Mouse (Mus musculus) left cerebral cortex, postnatal 36 days (tissue): ENCODE measurements around the gene Fam196b. TPM values are rescaled to one million over a fixed set of nuclear protein-coding genes. Genes with fewer than 3 reads are reported as not detected.
A peak's percentile ranks its signal among the peaks of the same experiment; 100 is the strongest.

Source experiments
- DNase-seq, 2 experiments: peaks; one replicate each; pipeline ENCODE4 v3.0.0; 2021 to 2022; ENCODE audit warnings: low spot score in 2 of 2, mixed read lengths in 1 of 2
- intact Hi-C: fragments of 180-260 bp; cut with DNase I; formaldehyde crosslinking; loops from one replicate; pipeline ENCODE4 v1.15.1; 2025
- total RNA-seq, 2 experiments: library from RNA; stranded (reverse); gene quantifications; 2 replicates each; pipeline ENCODE4 v1.2.3; 2021

The Fam196b gene
- total RNA-seq, 2 experiments from 2014 or later, result 1.4 to 1.6 TPM

DNA sequence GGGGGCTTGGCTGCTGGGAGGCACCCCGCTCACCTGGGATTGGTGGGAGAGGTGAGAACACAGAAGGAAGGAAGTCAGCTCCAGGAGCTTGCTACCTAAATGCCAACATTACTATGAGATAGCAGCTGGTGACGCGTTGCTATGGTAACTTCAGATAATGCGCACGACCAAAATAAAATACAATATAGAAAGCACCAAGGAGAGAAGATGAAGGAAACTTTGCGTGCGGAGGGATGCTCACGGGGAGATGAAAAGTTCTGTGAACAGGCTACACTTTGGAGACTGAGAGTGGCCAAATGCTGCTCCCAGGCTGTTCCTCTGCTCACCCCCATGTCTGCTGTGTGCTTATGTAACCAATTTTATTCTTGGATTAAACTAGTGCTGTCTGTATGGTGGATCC lies 2.4 kb downstream of the Fam196b start:
- peak; percentile 15 to 23 for DNase-seq
- intact Hi-C loops, result loop anchor here (5.0 kb wide), 1 partner anchor 105 kb away; no protein-coding TSS in a partner anchor

DNA sequence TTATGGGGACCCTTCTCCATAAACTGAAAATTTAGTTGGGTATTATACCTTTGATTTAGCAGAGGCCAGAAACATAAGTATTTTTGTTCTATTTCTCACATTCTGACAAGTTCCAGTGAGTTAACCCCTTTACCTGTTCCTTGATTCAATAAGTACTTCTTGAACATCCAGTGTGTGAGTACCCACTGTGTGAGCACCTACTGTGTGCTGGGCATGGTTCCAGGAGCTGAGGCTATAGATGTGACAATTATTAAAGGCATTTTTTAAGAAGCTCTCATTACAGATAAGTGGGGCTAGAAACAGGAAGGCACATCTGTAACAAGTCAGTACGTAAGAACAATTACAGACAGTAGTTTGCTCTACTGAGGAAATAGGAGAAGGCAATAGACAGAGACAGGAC lies 4.7 kb downstream of the Fam196b start:
- intact Hi-C loops, result loop anchor here (5.0 kb wide), 1 partner anchor 103 kb away; no protein-coding TSS in a partner anchor
- no peak for DNase-seq

DNA sequence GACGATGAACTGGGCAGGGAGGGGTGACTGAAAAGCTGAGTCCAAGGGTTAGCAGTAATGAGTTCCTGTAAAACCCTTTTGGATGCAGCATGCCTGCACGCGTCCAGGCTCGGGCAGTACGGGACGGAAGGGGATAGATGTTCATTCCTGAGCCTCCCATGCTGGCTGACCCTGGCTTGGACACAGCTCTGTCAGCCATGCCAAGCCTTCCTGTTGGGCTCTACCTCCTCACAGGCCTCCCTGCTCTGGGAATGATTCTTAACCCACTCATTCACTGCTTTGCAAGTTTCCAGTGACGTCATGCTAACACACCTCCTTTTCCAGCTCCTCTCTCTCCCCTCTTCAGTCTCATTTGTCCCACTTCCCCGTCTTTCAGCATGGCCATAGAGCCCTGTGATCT lies 9.0 kb downstream of the Fam196b start:
- intact Hi-C loops, result no loop called here
- DNase-seq, result no peak

DNA sequence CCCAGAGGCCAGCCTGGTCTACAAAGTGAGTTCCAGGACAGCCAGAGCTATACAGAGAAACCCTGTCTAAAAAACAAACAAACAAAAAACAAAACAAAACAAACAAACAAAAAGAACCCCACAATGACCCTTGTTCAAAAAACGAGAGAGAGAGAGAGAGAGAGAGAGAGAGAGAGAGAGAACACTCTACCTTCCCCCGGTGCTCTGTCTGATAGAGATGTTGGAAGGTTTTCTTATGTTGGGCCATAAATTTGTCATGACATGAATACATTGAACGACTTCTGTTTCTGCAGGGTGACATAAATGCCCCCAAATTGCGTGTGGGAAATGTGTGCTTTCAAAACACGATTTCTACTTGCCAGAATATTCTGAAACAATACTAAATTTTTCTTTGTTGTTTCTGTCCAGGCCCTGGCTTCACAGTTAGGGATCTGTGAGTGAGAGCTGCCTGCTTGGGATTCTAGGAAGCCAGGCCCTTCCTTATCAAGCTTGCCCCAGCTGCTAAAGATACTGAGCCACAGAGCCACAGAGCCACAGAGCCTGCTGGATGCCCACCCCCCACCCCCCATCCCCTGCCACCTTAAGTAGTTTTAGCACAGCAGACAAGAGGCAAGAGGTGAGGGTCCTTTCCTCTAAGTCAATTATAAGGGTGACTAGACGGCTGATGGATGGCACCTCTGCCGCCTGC lies 17.9 kb downstream of the Fam196b start:
- no peak for DNase-seq
- intact Hi-C loops, result no loop called here

DNA sequence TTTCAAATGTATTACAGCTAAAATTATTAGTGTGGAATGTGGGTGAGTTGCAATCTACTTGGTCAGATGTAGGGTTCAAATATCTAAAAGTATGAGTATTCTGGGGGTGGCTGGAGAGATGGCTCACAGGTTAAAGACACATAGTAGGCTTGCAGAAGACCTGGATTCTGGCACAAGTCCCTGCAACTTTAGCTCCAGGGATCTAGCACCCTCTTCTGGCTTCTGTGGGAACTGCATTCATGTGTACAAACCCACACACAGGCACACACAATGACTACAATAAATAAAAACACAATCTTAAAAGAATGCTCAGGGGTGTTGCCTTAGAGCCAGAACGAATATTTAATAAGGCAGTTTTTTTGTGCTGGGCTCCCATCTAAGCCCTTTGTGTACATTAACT lies 23.3 kb downstream of the Fam196b start:
- intact Hi-C loops, result no loop called here
- no peak for DNase-seq

DNA sequence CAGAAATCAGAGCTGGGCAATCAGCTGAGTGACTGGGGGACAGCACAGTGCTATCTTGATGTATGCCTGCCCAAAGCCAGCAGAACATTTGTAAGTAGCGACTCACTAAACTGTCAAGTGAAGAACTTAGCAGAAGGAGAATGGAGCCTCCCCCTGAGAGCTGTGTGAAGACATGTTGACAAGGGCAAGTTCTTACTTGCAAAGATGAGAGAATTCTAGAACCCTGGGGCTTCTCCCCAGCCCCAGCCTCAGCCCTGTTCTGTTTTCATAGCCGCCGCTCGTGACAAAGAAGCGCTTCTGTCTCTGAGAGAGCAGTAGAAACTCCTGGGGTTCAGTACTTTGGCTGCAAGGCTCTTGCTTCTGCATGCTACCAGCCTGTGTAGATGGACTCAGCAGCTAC lies 25.1 kb downstream of the Fam196b start:
- DNase-seq, result no peak
- intact Hi-C loops, result no loop called here

DNA sequence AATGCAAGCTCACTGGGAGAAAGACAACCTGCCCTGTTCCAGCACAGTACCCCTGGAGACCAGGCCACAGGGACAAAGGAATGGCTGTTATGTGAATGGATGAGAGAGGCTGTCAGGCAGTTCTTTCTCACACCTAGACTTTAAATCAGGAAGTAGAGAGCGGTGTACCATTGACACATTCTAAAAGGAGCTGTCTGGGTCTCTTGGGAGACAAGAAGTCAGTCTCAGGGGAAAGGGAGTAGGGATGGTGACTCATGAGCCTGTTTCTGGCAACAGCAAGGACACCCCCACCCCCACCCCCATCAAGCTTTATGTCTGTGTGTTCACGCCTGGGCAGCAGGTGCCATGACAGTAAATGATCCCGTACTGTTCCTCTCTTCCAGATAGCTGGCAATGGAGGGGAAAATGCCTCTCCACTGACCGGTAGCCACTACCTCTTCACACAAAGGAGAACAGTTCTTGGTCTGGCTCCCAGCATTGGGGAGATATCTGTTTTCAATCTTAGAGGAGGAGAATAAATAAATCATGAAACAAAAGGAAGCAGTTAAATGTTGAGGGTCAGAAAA lies 29.2 kb downstream of the Fam196b start:
- intact Hi-C loops, result no loop called here
- no peak for DNase-seq

DNA sequence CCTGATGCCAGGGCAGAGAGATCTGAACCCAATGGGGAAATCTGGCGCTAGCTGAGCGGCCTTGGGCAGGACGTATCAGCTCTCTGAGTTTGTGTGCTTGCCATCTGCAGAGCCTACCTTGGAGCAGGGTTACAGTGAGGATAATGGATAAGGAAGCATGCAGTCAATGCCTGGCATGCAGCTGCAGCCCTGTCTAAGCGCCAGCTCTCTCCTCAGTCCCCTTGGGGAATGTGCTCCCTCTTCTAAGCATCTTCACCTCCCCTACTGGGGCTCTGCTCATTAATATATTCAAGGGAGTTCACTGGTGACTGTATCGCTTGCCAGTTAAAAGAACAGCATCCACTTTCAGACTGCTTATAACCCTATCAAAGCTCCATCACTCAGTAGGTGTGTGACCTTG lies 29.7 kb downstream of the Fam196b start:
- intact Hi-C loops, result no loop called here
- no peak for DNase-seq

DNA sequence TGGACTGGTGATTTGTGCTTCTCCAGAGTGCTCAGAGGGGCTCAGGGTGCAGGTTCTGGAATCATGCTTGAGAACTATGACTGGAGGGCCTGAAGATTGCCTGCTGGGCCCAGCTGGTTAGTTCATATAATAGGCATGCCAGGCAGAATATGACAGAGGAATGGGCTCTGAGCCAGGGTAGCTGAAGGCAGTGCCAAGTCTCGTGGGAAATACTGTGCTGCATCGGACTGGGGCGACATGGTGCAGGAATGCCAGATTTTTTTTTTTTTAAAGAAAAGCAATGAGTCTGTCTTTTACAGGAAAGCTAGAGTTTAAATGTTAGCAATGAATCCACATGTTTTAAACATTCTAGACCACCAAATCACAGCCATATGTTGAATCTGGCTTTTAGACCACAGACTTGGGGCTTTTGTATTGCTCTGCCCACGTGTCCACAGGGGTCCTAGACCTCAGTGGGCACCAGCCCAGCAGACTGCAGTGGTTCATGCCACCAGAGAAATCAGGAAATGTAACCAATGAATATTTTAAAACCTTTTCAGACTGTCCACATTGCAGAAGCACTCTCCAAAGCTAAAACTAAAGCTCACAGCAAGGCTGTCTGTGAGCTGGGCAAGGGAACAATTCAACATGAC lies 33.8 kb downstream of the Fam196b start:
- intact Hi-C loops, result no loop called here

DNA sequence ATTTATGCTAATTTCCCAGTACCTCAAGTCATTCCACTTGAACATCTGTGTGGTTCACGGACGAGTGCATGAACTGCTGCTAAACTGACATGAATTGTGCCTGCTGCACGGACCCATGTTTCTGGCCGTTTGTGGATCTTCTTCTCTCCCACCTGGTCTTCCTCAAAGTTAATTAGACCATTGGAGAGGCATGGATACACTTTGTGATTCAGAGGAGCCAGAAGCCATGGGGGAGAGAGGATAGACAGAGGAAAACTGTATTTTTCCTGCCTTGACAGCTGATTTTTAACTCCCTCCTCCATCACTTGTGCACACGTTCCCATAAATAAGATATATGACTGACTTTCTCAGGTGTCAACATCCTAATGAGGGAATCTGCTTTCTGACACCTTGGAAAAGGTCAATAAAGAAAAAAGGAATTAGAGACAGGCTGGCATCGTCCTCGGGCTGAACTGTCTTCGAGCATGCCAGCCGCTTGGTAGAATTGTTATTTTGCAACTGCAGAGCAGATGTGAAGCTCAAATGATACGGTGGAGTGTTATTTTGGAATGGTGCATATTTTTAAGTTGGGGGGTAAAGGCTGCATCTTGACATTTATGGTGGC lies 34.9 kb downstream of the Fam196b start:
- no peak for DNase-seq
- intact Hi-C loops, result no loop called here

More for the DNA sequence above, 33.8 kb downstream of the Fam196b start:
- DNase-seq, result peak; percentile 30 to 48

DNA sequence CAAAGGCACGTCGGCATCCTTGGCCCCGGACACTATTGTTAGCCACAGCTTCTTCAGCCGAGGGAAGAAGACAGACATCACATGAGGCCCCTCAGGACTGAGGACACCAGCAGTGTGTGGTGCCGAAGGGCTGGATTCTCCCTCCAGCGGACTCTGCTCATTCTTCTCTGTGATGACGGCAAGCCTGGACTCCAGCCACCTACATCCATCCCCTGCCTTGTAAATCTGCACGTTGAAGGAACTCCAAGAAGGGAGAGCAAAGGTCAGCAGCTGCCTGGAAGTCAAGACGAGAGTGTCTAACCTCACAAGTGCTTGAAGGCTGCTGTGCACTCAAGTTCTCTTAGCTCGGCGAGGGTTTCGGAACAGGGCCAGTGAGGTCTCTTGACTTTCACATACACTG lies 40.8 kb downstream of the Fam196b start:
- no peak for DNase-seq
- intact Hi-C loops, result no loop called here

DNA sequence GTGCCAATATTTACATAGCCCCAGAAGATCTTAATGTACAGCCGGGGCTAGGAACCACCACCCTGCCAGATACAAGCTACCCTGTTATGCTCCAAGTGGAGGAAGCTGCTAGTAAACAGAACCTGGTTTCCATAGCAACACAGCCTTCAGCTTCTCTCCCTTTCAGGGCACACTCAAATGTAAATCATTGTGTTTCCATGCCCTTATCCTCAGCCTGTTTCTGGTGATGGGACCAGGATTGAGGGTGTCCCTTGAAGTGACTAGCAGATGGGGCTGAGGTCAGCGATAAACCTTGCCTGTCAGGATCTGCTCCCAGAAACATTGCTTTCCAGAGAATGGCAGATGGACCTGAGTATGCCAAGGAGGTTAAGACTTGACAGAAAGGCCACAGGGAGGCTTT lies 41.5 kb downstream of the Fam196b start:
- intact Hi-C loops, result no loop called here
- DNase-seq, result no peak

DNA sequence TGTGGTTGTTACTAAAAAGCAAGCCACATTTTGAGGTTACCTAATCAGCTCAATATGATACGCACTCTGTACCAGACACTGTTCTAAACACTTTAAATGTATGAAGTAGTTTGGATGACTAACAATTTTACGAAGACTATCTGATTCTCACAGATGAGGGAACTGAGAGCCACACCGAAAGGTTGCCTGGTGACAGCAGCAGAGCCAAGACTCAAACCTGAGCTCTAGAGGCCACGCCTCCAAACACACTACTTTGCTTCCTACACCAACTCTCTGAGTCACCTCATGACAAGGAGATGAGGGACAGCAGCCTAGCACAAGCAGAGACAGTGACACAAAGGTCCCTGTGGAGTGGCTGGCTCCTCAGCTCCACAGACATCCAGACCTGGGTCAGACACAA lies 57.6 kb downstream of the Fam196b start:
- intact Hi-C loops, result no loop called here

DNA sequence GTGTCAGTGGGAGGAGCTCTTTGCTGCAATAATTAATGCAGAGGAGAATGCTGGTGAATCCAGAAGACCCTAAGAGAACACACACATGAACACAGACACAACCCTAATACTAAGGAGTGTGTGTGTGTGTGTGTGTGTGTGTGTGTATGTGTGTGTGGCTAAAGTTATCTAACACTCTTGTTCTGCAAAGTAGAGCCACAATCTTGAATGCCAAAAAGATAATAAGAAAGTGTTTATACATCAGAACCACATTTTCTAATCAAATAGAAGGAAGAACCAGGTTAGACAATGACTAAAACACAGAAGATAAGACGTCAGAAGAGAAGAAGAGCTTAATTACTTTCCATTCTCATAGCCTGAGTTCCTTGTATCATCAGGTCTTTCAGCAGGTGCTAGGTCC lies 60.9 kb downstream of the Fam196b start:
- intact Hi-C loops, result no loop called here
- DNase-seq, result no peak

More for the DNA sequence above, 57.6 kb downstream of the Fam196b start:
- DNase-seq, result no peak

DNA sequence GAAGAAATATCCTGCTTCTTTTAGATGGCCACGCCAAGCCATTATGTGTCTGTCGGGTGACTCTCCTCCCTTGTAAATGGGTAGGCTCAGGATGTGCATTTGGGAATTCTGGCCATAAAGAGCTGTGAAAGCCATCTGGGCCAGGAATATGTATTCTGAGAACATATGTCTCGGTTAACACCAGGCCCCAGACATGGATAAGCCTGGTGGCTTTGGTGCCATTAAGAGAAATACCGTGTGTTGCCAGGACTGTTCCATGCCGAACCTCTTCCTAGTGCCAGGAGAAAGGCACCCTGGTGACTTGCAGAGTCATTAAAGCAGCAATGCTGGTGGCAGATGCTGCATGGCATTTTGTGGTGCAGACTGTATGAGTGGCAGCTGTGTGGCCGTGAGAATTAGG lies 63.0 kb downstream of the Fam196b start:
- intact Hi-C loops, result no loop called here
- no peak for DNase-seq

DNA sequence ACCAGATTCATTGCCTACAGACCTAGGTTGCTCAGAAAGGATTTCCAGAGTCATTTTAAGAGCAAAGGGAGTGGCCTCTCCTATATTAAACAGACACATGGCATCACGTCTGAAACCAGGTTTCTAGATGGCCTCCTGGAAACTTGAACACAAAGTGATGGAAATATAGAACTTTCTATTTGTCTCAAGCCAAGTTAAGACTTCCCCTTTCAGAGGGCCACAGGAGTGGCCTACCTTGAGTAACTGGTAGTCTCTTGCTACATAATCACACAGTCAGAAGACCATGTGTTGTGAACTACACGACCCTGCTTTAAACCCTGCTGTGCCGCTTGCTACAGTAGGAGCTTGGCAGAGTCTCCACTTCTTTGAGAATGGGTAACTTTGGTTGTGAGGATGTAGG lies 68.9 kb downstream of the Fam196b start:
- intact Hi-C loops, result no loop called here
- DNase-seq, result no peak

DNA sequence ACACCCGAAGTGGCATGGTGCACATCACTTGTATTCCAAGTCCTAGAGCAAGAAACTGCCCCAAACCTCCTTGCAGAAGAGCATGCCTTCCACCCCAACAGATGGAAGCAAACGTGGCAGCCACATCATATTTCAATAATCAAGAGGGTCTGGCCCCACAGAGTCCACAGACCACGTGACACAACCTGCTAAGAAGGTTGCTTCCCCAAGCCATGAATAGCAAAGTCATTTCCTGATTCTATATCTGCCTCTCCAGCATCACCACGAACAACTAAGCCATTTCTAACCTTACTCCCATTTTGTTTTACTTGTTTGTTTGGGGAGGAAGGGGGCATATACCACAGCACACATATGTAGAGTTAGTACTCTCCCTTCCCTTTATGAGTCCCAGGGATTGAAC lies 69.6 kb downstream of the Fam196b start:
- intact Hi-C loops, result no loop called here
- no peak for DNase-seq

DNA sequence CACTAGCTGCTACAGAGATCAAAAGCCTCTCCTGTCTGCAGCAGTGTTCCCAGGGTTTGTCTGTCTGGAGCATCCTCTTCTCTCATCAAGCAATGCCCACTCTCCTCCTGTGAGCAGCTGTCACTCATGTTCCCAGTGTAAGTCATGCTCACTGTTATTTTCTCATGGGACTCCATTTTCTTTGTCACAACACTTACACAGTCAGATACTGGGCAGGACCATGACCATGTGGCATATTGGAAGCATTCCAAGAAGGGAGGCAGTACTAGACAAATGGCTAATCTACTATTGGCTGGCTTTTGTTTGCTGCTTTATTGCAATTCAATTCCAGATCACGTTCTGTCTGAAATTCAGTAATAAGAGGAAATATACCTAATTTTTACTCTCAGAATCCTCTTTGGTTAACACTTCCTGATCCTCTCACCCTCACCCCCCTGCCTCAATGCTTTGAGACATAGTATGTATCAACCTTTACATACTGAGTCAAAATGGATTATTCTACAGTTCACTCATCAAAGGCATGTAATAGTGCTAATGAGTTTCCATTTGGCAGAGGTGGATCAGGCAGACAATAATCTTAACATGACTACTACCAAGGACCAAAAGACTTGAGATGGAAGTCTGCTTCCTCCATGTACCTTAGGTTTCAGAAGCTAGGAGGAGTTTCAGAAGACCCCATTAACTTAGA lies 70.5 kb downstream of the Fam196b start:
- DNase-seq, result no peak
- intact Hi-C loops, result no loop called here

DNA sequence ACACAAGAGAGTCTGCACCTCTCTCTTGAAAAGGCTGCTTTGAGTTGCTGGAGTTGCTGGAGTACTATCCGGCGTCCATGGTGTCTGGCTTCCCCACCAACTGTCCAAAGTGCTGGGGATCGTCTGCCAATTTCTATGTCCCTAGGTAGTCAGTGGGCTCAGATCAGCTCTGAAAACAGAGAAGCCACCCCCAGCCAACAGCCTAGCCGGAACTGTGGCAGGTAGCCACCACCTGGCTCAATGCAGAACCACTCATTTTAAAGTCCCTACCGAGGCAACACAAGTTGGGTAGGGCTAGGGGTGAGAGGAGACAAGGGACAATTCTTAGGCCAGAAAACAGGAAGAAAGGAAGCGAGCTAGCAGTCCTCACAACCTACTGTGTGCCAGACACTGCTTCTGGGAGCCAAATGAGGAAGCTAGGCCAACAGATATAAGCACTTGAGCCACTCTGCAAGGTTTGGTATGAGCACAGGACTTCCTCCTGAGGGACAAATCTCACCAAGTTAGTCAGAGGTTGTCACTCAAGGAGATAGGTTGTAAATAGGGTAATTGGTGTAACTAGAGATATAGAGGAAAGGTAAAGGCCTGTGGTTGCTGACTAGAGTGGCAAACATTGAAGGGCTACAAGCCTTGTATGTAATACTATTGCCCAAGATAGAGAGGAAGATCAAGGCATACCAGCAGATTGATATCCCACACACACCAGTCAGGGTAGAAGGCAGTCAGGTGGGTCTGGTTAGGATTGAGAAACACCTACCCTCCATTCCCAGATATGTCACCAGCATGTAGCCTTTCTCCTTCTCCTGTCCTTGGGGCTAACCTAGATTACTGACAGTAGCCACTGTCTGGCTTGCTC lies 74.9 kb downstream of the Fam196b start:
- intact Hi-C loops, result no loop called here
- DNase-seq, result no peak
